Mouse (Mus musculus) neural tube, embryonic 14.5 days (tissue): Measurements from ENCODE around the gene Gm9903. TPM values are rescaled to one million over a fixed set of nuclear protein-coding genes. Genes with fewer than 3 reads are reported as not detected.
A peak's percentile ranks its signal among the peaks of the same experiment; 100 is the strongest.

ENCODE experiments used
- ATAC-seq: fragments of 200-750 bp; cut with Nextera tagmentation; 2 replicates; pipeline ENCODE4 v1.8.0; 2017; ENCODE audit warnings: low read depth, mild to moderate bottlenecking, moderate TSS enrichment, moderate library complexity
- H3K27ac ChIP-seq: fragments of 300-500 bp; sonication (generic); 2 replicates; pipeline ENCODE4 v1.5.1; 2014; ENCODE audit warnings: low read depth, mild to moderate bottlenecking, control low read depth, low read length, moderate library complexity, mixed read lengths
- H3K27me3 ChIP-seq: fragments of 300-500 bp; sonication (generic); 2 replicates; pipeline ENCODE4 v1.6.1; 2014; ENCODE audit warnings: low read length; ENCODE audit not compliant: control insufficient read depth, insufficient read depth
- H3K36me3 ChIP-seq: fragments of 300-500 bp; sonication (generic); 2 replicates; pipeline ENCODE4 v1.6.1; 2014; ENCODE audit warnings: low read length, mixed read lengths; ENCODE audit not compliant: control insufficient read depth, insufficient read depth
- H3K4me1 ChIP-seq: fragments of 300-500 bp; sonication (generic); 2 replicates; pipeline ENCODE4 v1.6.1; 2014; ENCODE audit warnings: low read length; ENCODE audit not compliant: control insufficient read depth, insufficient read depth
- H3K4me2 ChIP-seq: fragments of 300-500 bp; sonication (generic); 2 replicates; pipeline ENCODE4 v1.6.1; 2014; ENCODE audit warnings: mild to moderate bottlenecking, low read depth, low read length, control low read depth
- H3K4me3 ChIP-seq: fragments of 300-500 bp; sonication (generic); 2 replicates; pipeline ENCODE4 v1.5.1; 2014; ENCODE audit warnings: low read depth, low read length, control low read depth, mixed read lengths
- H3K9ac ChIP-seq: fragments of 300-500 bp; sonication (generic); replicated peaks from 2 replicates; pipeline ENCODE4 v1.6.1; 2014; ENCODE audit warnings: low read depth, mild to moderate bottlenecking, control low read depth, low read length, mixed read lengths
- H3K9me3 ChIP-seq: fragments of 300-500 bp; sonication (generic); 2 replicates; pipeline ENCODE4 v1.6.1; 2016; ENCODE audit warnings: low read length; ENCODE audit not compliant: control insufficient read depth
- WGBS: fragments of 180-500 bp; shearing (Covaris S2); extraction: QIAGEN DNeasy Blood & Tissue Kit; methylation state at CpG from one replicate; pipeline ENCODE4 v1.1.7; 2014; 5-methylcytosine and 5-hydroxymethylcytosine counted together
- polyA plus RNA-seq: library from polyadenylated mRNA; unstranded; fragments of >200 nt; fragmentation: Nextera tagmentation; extraction: Ambion mirVana; gene quantifications from 2 replicates; pipeline ENCODE4 v1.2.1, GENCODE M21; 2014

Gene Gm9903
- polyA plus RNA-seq, 1 experiment from 2014 or later, result 0.60 TPM

- no peak for ATAC-seq
- Histone ChIP-seq H3K27me3 (no peaks in the 10 kb centered on the region), H3K27ac (no peak overlapping the region), H3K4me2 (no peak overlapping the region), H3K4me3 (no peak overlapping the region), H3K9me3 (no peaks in the 10 kb centered on the region), H3K4me1 (peaks cover 11% of the 10 kb centered on the region), H3K9ac (no peak overlapping the region), H3K36me3 (no peaks in the 10 kb centered on the region)
- 88% methylated on average over 1 of the region's 1 CpGs for WGBS
These were observed 2.8 kb downstream of the Gm9903 start for GRCm38 (mm10) chr5:33632526-33632925.

- Histone ChIP-seq H3K4me3 (no peak overlapping the region), H3K4me1 (peaks cover 4% of the 10 kb centered on the region; the same call in 1 of the 2 replicates), H3K27me3 (no peaks in the 10 kb centered on the region), H3K4me2 (no peak overlapping the region), H3K9ac (no peak overlapping the region), H3K27ac (no peak overlapping the region), H3K36me3 (no peaks in the 10 kb centered on the region; the same call in 1 of the 2 replicates), H3K9me3 (no peaks in the 10 kb centered on the region)
- ATAC-seq, result no peak
- WGBS, result 94% methylated on average over 3 of the region's 3 CpGs
These were observed 5.6 kb downstream of the Gm9903 start for GRCm38 (mm10) chr5:33635361-33635760.

- Histone ChIP-seq H3K4me1 (no peaks in the 10 kb centered on the region), H3K36me3 (peaks cover 6% of the 10 kb centered on the region), H3K27ac (no peak overlapping the region), H3K9ac (no peak overlapping the region), H3K4me2 (no peak overlapping the region), H3K9me3 (no peaks in the 10 kb centered on the region), H3K27me3 (no peaks in the 10 kb centered on the region), H3K4me3 (no peak overlapping the region)
- no peak for ATAC-seq
- 84% methylated on average over 3 of the region's 3 CpGs for WGBS
These were observed 8.1 kb downstream of the Gm9903 start for GRCm38 (mm10) chr5:33637606-33638350.

- no peak overlapping the region for H3K4me2 ChIP-seq
- no peaks in the 10 kb centered on the region for H3K4me1 ChIP-seq
- no peak overlapping the region for H3K9ac ChIP-seq
- peaks cover 14% of the 10 kb centered on the region for H3K36me3 ChIP-seq
- H3K9me3 ChIP-seq, result no peaks in the 10 kb centered on the region
- H3K4me3 ChIP-seq, result no peak overlapping the region
- 63% methylated on average over 4 of the region's 4 CpGs for WGBS
- ATAC-seq, result no peak
- H3K27ac ChIP-seq, result no peak overlapping the region
- H3K27me3 ChIP-seq, result no peaks in the 10 kb centered on the region
These were observed 9.1 kb downstream of the Gm9903 start for GRCm38 (mm10) chr5:33638826-33639225.

- H3K9me3 ChIP-seq, result no peaks in the 10 kb centered on the region
- no peak overlapping the region for H3K9ac ChIP-seq
- H3K27me3 ChIP-seq, result no peaks in the 10 kb centered on the region
- no peak overlapping the region for H3K27ac ChIP-seq
- WGBS, result 39% methylated on average over 3 of the region's 3 CpGs
- ATAC-seq, result no peak
- H3K36me3 ChIP-seq, result peaks cover 23% of the 10 kb centered on the region
- no peaks in the 10 kb centered on the region for H3K4me1 ChIP-seq
- H3K4me3 ChIP-seq, result no peak overlapping the region
- no peak overlapping the region for H3K4me2 ChIP-seq
These were observed 10.9 kb downstream of the Gm9903 start for GRCm38 (mm10) chr5:33640652-33641051.

GRCm38 (mm10) chr5:33651017-33651416, 21.3 kb downstream of the Gm9903 start:
- no peak for ATAC-seq
- H3K27ac ChIP-seq, result peak overlapping the region; percentile 94
- H3K27me3 ChIP-seq, result no peaks in the 10 kb centered on the region
- H3K9ac ChIP-seq, result peak overlapping the region; percentile 76
- H3K4me2 ChIP-seq, result peak overlapping the region; percentile 46
- no peaks in the 10 kb centered on the region for H3K9me3 ChIP-seq
- H3K36me3 ChIP-seq, result peaks cover 23% of the 10 kb centered on the region; the same call in 1 of the 2 replicates
- peak overlapping the region; percentile 72 for H3K4me3 ChIP-seq
- WGBS, result 19% methylated on average over 2 of the region's 2 CpGs
- peaks cover 14% of the 10 kb centered on the region for H3K4me1 ChIP-seq

GRCm38 (mm10) chr5:33651541-33651920, 21.8 kb downstream of the Gm9903 start:
- peak; percentile 1; the same call in 1 of the 2 replicates for ATAC-seq
- WGBS, result under 1% methylated on average over 11 of the region's 11 CpGs

GRCm38 (mm10) chr5:33651921-33652782, 22.4 kb downstream of the Gm9903 start, which contains the start of gene Slbp:
Slbp (minus strand) TSS chr5:33652574.
- peaks cover 23% of the 10 kb centered on the region; the same call in 1 of the 2 replicates for H3K36me3 ChIP-seq
- WGBS, result under 1% methylated on average over 82 of the region's 82 CpGs
- H3K4me1 ChIP-seq, result peaks cover 24% of the 10 kb centered on the region
- peak within 1 kb of the TSS; percentile 72 for H3K4me3 ChIP-seq
- H3K9me3 ChIP-seq, result no peaks in the 10 kb centered on the region
- peak; percentile 96 for ATAC-seq
- no peaks in the 10 kb centered on the region for H3K27me3 ChIP-seq
- H3K4me2 ChIP-seq, result peak within 1 kb of the TSS; percentile 46
- peak within 1 kb of the TSS; percentile 94 for H3K27ac ChIP-seq
- peak within 1 kb of the TSS; percentile 76 for H3K9ac ChIP-seq

More at GRCm38 (mm10) chr5:33651541-33651920, 21.8 kb downstream of the Gm9903 start:
- Histone ChIP-seq H3K36me3 (peaks cover 23% of the 10 kb centered on the region; the same call in 1 of the 2 replicates), H3K4me2 (peak overlapping the region; percentile 46), H3K4me1 (peaks cover 18% of the 10 kb centered on the region), H3K27me3 (no peaks in the 10 kb centered on the region), H3K9me3 (no peaks in the 10 kb centered on the region), H3K4me3 (peak overlapping the region; percentile 72), H3K9ac (peak overlapping the region; percentile 76), H3K27ac (peak overlapping the region; percentile 94)
